Mouse (Mus musculus) ES-Bruce4 (cell line): ENCODE results near the gene Tmem104.

Experiments used
- CTCF ChIP-seq: IDR thresholded peaks from one replicate; pipeline ENCODE4 v1.8.1; 2011; ENCODE audit warnings: low read depth, low read length
- EP300 ChIP-seq: IDR thresholded peaks from 2 replicates; pipeline ENCODE4 v1.6.1; 2011; ENCODE audit warnings: low read depth, low read length; ENCODE audit not compliant: insufficient read depth
- POLR2A ChIP-seq: IDR thresholded peaks from one replicate; pipeline ENCODE4 v1.8.1; 2011; ENCODE audit warnings: low read length; ENCODE audit not compliant: insufficient read depth

DNA sequence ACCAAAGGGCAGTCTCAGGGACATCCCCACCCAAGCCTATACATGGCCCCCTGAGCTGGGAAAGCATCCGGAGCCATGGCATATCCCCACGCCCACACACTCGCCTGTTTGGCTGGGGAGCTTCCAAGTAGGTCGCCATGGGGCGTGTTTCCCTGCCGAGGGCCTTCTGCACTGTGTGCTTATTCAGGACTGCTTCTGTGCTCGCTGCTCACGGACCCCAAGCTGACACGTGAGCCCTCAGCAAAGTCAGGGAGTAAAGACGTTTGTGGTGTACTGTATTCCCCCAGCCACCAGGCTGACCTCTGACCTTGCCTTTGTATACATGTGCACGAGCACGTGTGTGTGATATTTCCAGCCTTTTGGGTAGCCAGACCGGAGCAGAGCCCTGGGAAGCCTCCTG lies 24.8 kb downstream of the Tmem104 start:
- no peak for TF ChIP-seq CTCF
- no peak for TF ChIP-seq POLR2A
- no peak for TF ChIP-seq EP300
